Mouse (Mus musculus) left cerebral cortex, adult 11 months (tissue): ENCODE results near the gene Cpsf6.

Source experiments
- DNase-seq: peaks from one replicate; pipeline ENCODE4 v3.0.0; 2022; ENCODE audit warnings: low spot score

Cpsf6 gene

DNA sequence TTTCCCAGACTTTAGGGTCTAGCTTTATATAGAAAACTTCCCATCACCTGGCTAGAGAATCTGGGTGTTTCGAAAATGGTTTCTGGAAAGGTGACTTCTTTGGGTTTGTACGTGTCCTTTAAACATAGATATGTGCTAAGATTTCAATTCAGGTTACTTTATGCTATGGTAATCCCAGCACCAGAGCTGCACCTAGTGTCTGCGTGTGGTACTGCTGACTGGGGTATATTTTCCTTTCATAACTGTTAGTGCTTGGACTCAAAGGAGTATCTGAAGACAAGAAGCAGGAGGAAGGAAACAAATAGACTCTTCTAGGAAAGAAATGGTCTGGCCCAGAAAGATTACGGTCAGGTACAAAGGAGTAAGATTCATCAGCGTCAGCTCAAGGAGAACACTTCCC, 49.3 kb downstream of the Cpsf6 start:
- DNase-seq: no peak

DNA sequence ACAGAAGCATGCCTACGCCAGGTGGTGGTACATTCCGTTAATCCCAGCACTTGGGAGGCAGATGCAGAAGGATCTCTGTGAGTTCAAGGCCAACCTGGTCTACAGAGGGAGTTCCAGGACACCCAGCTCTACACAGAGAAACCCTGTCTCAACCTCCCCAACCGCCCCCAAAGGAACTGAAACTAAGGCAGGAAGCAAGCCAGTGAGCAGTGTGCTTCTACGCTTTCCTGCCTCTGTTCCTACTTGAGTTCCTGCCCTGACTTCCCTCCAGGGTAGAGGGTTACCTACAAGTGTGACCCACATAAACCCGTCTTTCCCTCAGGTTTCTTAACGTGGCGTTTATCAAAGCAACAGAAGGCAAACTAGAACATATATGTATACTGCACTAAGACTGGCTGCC, 56.0 kb downstream of the Cpsf6 start:
- no peak for DNase-seq

DNA sequence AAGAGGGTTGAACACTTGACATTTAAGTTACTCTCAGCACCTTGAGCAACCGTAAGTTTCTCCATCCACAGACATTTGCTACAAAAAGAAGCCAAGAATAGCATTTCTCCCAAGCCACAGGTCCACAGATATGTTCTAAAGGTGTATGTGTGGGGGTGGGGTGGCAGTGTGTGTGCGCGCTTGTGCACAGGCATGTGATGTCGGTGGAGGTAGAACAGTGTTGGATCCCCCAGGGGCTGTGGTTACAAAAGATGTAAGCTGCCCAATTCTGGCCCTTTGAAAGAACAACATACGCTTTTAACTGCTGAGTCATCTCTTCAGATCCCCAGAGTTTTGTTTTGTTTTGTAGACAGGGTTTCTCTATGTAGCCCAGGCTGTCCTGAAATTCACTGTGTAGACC, 57.2 kb downstream of the Cpsf6 start:
- DNase-seq: no peak

DNA sequence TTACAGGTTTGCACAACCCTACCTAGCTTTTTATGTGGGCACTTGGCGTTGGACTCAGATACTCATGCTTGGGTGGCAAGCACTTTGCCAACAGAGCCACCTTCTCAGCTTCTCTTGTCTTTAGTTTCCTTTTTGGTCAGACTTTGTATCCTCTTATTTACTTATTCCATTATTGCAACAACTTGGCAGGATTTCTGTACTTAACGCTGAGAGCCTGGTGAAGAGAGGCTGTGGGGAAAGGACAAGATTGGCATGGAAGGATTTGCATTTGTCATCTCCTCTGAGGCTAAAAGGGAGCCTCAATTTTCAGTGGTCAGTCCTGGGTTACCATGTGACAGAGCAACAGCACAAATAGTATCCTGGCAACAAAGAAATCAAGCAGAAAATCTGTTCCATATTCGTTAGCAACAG, 59.2 kb downstream of the Cpsf6 start:
- DNase-seq: no peak

DNA sequence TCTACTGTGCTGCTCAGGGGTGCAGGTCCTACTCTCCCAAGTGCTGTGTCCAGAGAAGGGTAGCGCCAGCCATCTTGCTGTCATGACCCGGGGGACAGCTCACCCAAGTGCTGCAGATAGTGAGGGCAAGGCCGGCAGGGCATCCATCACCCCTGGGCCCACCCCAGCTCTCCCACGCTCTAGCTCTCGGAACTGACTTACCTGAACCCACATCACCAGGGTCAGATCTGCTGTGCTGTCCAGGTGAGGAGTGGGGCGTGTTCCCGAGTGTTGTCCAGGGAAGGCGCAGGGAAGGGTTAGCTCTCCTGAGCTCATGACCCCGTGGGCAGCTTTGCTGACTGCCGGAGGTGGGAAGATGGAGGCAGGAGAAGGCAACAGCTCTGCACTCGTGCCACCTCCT, 63.4 kb downstream of the Cpsf6 start:
- DNase-seq: no peak

DNA sequence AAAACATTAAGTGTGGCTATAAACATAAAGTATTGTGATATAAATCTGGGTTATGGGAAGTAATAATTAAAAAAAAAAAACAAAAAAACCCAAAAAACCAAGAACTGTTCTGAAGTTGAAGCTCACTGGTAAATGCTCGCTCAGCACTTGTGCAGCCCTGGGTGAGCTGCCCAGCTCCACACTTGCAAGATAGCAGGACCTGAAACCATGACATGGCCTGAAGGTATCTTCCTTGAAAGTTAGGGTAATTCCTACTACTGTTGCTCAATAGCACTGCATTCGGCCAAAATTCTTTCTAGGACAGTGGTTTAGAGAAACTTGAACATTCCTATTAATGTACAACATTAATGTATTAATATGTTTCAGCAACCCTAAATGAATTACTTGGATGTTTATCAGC, 66.7 kb downstream of the Cpsf6 start:
- DNase-seq: no peak

DNA sequence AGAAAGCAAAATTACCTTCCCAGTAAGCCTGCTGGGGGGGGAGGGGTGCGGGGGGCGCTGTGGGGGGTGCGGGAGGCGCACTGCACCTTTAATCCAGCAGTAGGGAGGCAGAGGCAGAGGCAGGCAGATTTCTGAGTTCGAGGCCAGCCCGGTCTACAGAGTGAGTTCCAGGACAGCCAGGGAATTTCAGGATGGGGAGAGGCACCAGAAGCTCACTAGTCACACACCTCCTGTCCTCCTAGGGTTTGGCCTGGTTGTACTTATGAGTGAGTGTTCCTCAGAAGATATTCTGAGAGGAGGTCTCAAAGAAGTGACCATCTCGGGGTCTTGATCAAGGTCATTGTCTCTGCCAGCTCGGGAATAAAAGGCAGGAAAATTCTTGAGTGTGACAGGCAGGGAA, 67.6 kb downstream of the Cpsf6 start:
- DNase-seq: no peak

DNA sequence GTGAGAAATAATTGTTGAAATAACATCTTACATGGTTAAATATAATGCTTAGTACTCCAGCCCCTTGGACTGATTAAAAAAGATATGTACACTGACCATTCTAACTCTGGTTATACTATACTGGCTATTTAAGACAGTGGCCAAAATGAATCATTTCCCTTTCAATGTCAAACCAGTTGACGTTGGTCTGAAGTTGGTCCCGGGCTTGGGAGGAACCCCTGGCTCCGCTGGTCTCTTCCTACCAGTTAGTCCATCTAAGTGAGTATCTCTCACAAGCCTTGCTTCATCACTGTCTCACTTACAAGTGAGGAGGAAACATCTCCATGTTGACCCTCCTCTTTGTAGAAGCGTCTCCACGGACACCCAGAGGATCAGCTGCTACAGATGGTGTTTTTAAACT, 75.4 kb downstream of the Cpsf6 start:
- DNase-seq: no peak

DNA sequence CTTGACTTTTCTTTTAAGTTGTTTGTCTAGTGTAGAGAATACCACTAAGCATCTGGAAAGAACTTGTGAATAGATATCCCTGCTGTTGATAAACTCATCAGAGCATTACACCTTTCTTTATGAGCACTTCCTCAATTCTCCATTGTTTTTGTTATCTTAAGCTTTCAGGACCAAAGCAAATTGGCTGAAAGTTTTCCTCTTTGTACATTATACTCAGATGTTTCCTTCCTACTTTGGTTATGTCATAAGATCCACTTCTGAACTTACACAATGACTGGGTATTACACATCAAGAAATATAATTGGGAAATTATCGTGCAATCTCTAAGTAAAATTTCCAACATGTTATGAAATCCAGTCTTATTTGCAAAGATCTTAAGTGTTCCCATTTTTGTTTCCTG, 78.1 kb downstream of the Cpsf6 start:
- no peak for DNase-seq

DNA sequence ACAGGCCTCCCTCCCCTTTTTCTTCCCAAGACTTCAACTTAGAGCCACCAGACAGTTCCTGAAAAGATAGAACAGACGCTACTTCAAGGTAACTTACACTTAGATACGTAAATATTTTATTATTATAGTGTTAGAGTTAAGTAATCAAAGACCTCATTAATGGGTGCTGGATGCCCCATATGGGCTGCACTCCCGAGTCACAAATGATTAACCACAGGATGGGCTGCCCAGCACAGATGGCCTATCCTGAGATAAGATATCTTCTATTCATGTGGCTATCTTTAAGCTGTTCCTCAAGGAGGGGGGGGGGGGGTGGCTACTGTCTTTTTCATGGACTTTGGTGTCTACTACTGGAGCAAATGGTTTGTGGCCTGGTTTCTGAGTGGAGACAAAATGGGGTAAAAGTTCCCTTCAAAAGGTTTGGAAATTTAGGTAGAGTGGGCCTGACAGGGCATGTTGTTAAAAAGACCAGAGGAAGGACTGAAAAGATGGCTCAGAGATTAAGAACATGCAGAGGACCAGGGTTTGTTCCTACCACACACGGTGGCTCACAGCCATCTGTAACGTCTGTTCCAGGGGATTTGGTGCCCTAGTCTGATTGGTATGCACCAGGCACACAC, 79.8 kb downstream of the Cpsf6 start:
- no peak for DNase-seq

DNA sequence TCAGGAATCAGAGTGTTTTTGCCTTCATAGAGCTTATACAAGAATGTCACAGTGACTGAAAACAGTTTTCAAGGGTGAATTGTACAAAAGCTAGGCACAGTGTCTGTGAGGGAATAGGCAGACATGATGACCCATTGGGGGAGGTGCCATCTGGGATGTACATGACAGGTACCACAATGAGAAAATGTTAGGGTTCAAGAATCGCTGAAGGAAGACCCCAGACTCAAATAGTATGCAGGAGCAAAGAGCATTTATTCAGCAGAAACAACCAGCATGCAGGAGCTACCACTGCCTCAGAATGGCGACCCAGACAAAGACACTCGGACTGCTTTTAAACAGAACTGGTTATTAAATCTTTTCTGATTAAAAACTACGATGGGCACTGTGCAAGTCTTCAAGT, 80.7 kb downstream of the Cpsf6 start:
- no peak for DNase-seq

DNA sequence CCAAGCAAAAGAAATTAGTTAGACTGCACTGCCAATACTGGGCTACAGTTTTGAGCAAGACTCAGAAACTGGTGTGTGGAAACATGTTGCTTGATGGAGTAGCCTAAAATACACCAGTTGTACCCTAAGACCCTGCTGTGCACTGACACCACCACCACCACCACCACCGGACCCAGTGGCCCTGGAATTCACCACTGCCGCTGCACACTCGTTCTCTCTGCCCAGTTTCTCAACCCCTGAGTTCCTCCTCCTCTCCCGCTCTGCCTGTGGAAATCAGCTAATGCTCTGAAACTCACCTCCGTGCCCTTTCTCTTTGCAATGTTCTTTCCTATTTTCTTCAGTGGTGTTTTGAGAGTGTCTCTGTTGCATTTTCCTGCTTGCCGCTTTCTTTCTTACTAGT, 81.5 kb downstream of the Cpsf6 start:
- DNase-seq: no peak
